Mouse (Mus musculus): ENCODE results near the gene Pgrmc2. TPM values are rescaled to one million over a fixed set of nuclear protein-coding genes. Genes with fewer than 3 reads are reported as not detected.

The Pgrmc2 gene
- total and polyA plus RNA-seq, 3 experiments = 23.2 to 52.8 TPM; not detected in 1

DNA sequence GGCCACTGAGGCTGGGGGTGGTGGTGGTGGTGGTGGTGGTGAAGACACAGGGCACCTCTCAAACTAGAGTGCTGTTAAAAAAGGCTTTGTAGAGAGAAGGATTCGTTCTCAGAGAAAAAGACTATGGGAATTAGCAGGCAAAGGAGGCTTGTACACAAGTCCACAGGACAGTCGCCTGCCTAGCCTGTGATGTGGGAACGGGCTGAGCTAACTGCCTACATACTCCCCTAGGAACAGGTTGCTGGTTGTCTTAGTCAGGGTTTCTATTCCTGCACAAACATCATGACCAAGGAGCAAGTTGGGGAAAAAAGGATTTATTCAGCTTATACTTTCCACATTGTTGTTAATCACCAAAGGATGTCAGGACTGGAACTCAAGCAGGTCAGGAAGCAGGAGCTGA is 23.6 kb downstream of the Pgrmc2 start:
- Histone ChIP-seq H3K79me2 (ENCODE audit: control insufficient read depth, insufficient read depth, low read length, poor library complexity) (no peaks in the 10 kb centered on the region), H3K4me1 (ENCODE audit: control insufficient read depth in 1 of 2, insufficient read depth in 2 of 2, low read length in 2 of 2) (no peaks in the 10 kb centered on the region), H3K27ac (ENCODE audit: control insufficient read depth, low read depth, low read length) (no peak overlapping the region), H3K9ac (ENCODE audit: control insufficient read depth, low read depth, low read length, poor library complexity, severe bottlenecking) (no peak overlapping the region), H3K9me3 (replicated peaks; ENCODE audit: insufficient read depth, low read length) (no peaks in the 10 kb centered on the region), H3K27me3 (ENCODE audit: control insufficient read depth in 1 of 2, insufficient read depth in 2 of 2, low read length in 2 of 2) (no peaks in the 10 kb centered on the region), H3K36me3 (ENCODE audit: control insufficient read depth in 1 of 2, insufficient read depth in 2 of 2, low read length in 2 of 2) (no peaks in the 10 kb centered on the region), H3K4me3 (ENCODE audit: control insufficient read depth in 1 of 2, insufficient read depth in 1 of 2, low read depth in 2 of 2, low read length in 2 of 2) (no peak overlapping the region)
- TF ChIP-seq HCFC1 (IDR thresholded peaks at IDR 0.05; ENCODE audit: low read depth, low read length) (no peak), USF2 (IDR thresholded peaks at IDR 0.05; ENCODE audit: borderline replicate concordance in 1 of 2, insufficient read depth in 1 of 2, low read depth in 1 of 2, low read length in 2 of 2) (no peak), E2F4 (IDR thresholded peaks at IDR 0.05; ENCODE audit: borderline replicate concordance, low read depth, low read length) (no peak)
- no peak for DNase-seq (ENCODE audit: low read depth, low spot score)

DNA sequence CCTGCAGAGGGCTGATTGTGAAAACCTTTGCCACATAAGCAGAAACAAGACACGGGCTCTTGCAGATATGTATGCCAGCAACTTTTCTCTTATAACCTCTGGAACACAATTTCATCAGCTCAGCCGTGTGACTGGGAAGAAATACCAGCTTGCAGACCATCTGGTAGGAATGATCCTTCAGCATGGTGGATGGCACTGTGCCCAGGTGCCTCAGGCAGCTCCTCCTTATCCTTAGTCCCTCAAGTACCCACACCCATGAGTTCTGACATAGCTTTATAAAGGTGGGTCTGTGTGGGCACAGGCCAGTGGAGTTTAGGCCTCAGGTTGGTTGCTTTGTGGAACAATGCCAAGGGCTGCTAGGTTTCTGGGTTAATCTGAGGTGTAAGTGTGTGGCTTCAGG is 24.5 kb downstream of the Pgrmc2 start:
- H3K27ac ChIP-seq (ENCODE audit: control insufficient read depth, low read depth, low read length) = no peak overlapping the region

DNA sequence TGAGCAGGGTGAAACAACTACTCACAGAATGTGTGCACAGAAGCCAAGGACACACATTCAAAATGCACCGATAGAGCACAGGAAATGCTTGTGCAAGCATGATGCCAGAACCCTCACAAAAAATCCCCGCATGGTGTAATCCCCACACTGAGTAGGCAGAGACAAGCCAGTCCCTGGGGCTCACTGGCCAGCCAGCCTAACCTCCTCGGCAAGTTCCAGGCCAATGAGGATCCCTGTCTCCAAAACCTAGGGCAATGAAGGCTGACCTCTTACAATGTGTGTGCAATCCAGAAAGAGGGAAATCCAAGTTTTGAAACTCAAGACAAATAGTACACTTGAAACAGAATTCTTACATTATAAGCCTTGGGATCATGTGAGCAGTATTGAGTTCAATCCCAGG is 29.5 kb downstream of the Pgrmc2 start:
- no peak overlapping the region for H3K4me3 ChIP-seq (ENCODE audit: control insufficient read depth in 1 of 2, insufficient read depth in 1 of 2, low read depth in 2 of 2, low read length in 2 of 2)
- H3K79me2 ChIP-seq (ENCODE audit: control insufficient read depth, insufficient read depth, low read length, poor library complexity) = no peaks in the 10 kb centered on the region
- 0 out of 4 replicates have a peak, but pooled peaks cover 0 to under 1% of the 10 kb centered on the region in 2 experiments for H3K4me1 ChIP-seq (ENCODE audit: control insufficient read depth in 1 of 2, insufficient read depth in 2 of 2, low read length in 2 of 2)
- H3K27ac ChIP-seq (ENCODE audit: control insufficient read depth, low read depth, low read length) = no peak overlapping the region
- no peaks in the 10 kb centered on the region; a peak in 1 of 4 replicates for H3K36me3 ChIP-seq (ENCODE audit: control insufficient read depth in 1 of 2, insufficient read depth in 2 of 2, low read length in 2 of 2)
- DNase-seq (ENCODE audit: low read depth, low spot score) = no peak
- no peaks in the 10 kb centered on the region for H3K27me3 ChIP-seq (ENCODE audit: control insufficient read depth in 1 of 2, insufficient read depth in 2 of 2, low read length in 2 of 2)
- no peak overlapping the region for H3K9ac ChIP-seq (ENCODE audit: control insufficient read depth, low read depth, low read length, poor library complexity, severe bottlenecking)
- no peak for TF ChIP-seq POLR2AphosphoS2 (IDR thresholded peaks at IDR 0.05; ENCODE audit: low read length)
- TF ChIP-seq MAZ (IDR thresholded peaks at IDR 0.05; ENCODE audit: low read depth, low read length) = no peak
- TF ChIP-seq HCFC1 (IDR thresholded peaks at IDR 0.05; ENCODE audit: low read depth, low read length) = no peak
- TF ChIP-seq MYB (IDR thresholded peaks at IDR 0.05; ENCODE audit: low read depth, low read length) = no peak
- no peak for TF ChIP-seq POLR2AphosphoS5 (IDR thresholded peaks at IDR 0.05; ENCODE audit: borderline replicate concordance, low read depth, low read length)
- no peak for TF ChIP-seq TBP (IDR thresholded peaks at IDR 0.05; ENCODE audit: low read depth, low read length)
- TF ChIP-seq GATA1 (IDR thresholded peaks at IDR 0.05; ENCODE audit: low read depth, low read length) = no peak
- no peak for TF ChIP-seq CHD2 (IDR thresholded peaks at IDR 0.05; ENCODE audit: low read length)
- no peak for TF ChIP-seq CHD1 (IDR thresholded peaks at IDR 0.05; ENCODE audit: low read depth, low read length)
- no peak for TF ChIP-seq SMC3 (IDR thresholded peaks at IDR 0.05; ENCODE audit: low read depth, low read length)
- no peak for TF ChIP-seq MXI1 (IDR thresholded peaks at IDR 0.05; ENCODE audit: low read depth, low read length)
- TF ChIP-seq ZKSCAN1 (IDR thresholded peaks at IDR 0.05; ENCODE audit: low read depth, low read length) = no peak
- TF ChIP-seq MAX (IDR thresholded peaks at IDR 0.05; ENCODE audit: low read length) = no peak
- no peak for TF ChIP-seq JUND (IDR thresholded peaks at IDR 0.05; ENCODE audit: low read depth, low read length)
- no peak for TF ChIP-seq KAT2A (conservative IDR thresholded peaks at IDR 0.05; ENCODE audit: low read depth, low read length)
- TF ChIP-seq RAD21 (IDR thresholded peaks at IDR 0.05; ENCODE audit: low read depth, low read length) = no peak
- TF ChIP-seq ZNF384 (IDR thresholded peaks at IDR 0.05; ENCODE audit: low read depth, low read length) = no peak
- H3K9me3 ChIP-seq (replicated peaks; ENCODE audit: insufficient read depth, low read length) = no peaks in the 10 kb centered on the region

More for the DNA sequence above, 24.5 kb downstream of the Pgrmc2 start:
- Histone ChIP-seq H3K79me2 (ENCODE audit: control insufficient read depth, insufficient read depth, low read length, poor library complexity) (no peaks in the 10 kb centered on the region), H3K4me3 (ENCODE audit: control insufficient read depth in 1 of 2, insufficient read depth in 1 of 2, low read depth in 2 of 2, low read length in 2 of 2) (no peak overlapping the region), H3K9ac (ENCODE audit: control insufficient read depth, low read depth, low read length, poor library complexity, severe bottlenecking) (no peak overlapping the region), H3K4me1 (ENCODE audit: control insufficient read depth in 1 of 2, insufficient read depth in 2 of 2, low read length in 2 of 2) (no peaks in the 10 kb centered on the region), H3K27me3 (ENCODE audit: control insufficient read depth in 1 of 2, insufficient read depth in 2 of 2, low read length in 2 of 2) (no peaks in the 10 kb centered on the region), H3K36me3 (ENCODE audit: control insufficient read depth in 1 of 2, insufficient read depth in 2 of 2, low read length in 2 of 2) (no peaks in the 10 kb centered on the region), H3K9me3 (replicated peaks; ENCODE audit: insufficient read depth, low read length) (no peaks in the 10 kb centered on the region)
- DNase-seq (ENCODE audit: low read depth, low spot score) = no peak
- TF ChIP-seq ZMIZ1 (IDR thresholded peaks at IDR 0.05; ENCODE audit: low read depth, low read length) (no peak), ZNF384 (IDR thresholded peaks at IDR 0.05; ENCODE audit: low read depth, low read length) (no peak), POLR2AphosphoS2 (IDR thresholded peaks at IDR 0.05; ENCODE audit: low read length) (no peak), MYB (IDR thresholded peaks at IDR 0.05; ENCODE audit: low read depth, low read length) (no peak), ZKSCAN1 (IDR thresholded peaks at IDR 0.05; ENCODE audit: low read depth, low read length) (no peak), ZC3H11A (IDR thresholded peaks at IDR 0.05; ENCODE audit: low read depth, low read length) (no peak), MYC (IDR thresholded peaks at IDR 0.05; ENCODE audit: low read depth, low read length) (no peak), ELF1 (IDR thresholded peaks at IDR 0.05; ENCODE audit: low read depth, low read length) (no peak)

All from MEL (cell line).